Mouse (Mus musculus) spleen, adult 2 months (tissue): ENCODE results near the gene Lins1. TPM values are rescaled to one million over a fixed set of nuclear protein-coding genes. Genes with fewer than 3 reads are reported as not detected.

Experiments used
- DNase-seq, 2 experiments: peaks; one replicate each; pipeline versions ENCODE4 v3.0.0 to v3.0.0-alpha.2; 2012 to 2021; ENCODE audit warnings: low spot score in 2 of 2, low read depth in 1 of 2
- H3K27ac ChIP-seq: fragments of 200-500 bp; 2 replicates; pipeline ENCODE4 v1.5.1; 2012; ENCODE audit warnings: low read length, inconsistent platforms; ENCODE audit not compliant: insufficient read depth
- H3K27me3 ChIP-seq: fragments of 200-500 bp; 2 replicates; pipeline ENCODE4 v1.6.1; 2012; ENCODE audit warnings: mild to moderate bottlenecking, moderate library complexity, low read length, inconsistent platforms; ENCODE audit not compliant: control insufficient read depth, insufficient read depth
- H3K36me3 ChIP-seq: fragments of 200-500 bp; 2 replicates; pipeline ENCODE4 v1.6.1; 2012; ENCODE audit warnings: mild to moderate bottlenecking, low read length, inconsistent platforms; ENCODE audit not compliant: control insufficient read depth, insufficient read depth
- H3K4me1 ChIP-seq: fragments of 200-500 bp; 2 replicates; pipeline ENCODE4 v1.6.1; 2011; ENCODE audit warnings: inconsistent platforms; ENCODE audit not compliant: control insufficient read depth, insufficient read depth, insufficient read length
- H3K4me3 ChIP-seq: fragments of 200-500 bp; 2 replicates; pipeline ENCODE4 v1.5.1; 2011; ENCODE audit warnings: mild to moderate bottlenecking, inconsistent platforms; ENCODE audit not compliant: insufficient read depth, insufficient read length; ENCODE audit errors: extremely low read depth
- CTCF ChIP-seq: fragments of 200-500 bp; IDR thresholded peaks from 2 replicates; pipeline ENCODE4 v1.5.1; 2011; ENCODE audit warnings: mild to moderate bottlenecking, inconsistent platforms; ENCODE audit not compliant: insufficient read depth, insufficient read length, insufficient replicate concordance; ENCODE audit errors: extremely low read depth
- POLR2A ChIP-seq: fragments of 200-500 bp; IDR thresholded peaks from 2 replicates; pipeline ENCODE4 v1.6.1; 2011; ENCODE audit warnings: low read depth, low read length, inconsistent platforms
- WGBS: fragments of 180-500 bp; shearing (Covaris S2); methylation state at CpG from one replicate; pipeline ENCODE4 v1.1.7; 2018; 5-methylcytosine and 5-hydroxymethylcytosine counted together
- polyA plus RNA-seq: library from polyadenylated mRNA; depleted of rRNA; stranded (reverse); fragments of >200 nt; gene quantifications from 2 replicates; pipeline ENCODE4 v1.2.3, GENCODE M21; 2012; rRNA removed

Lins1 gene
- polyA plus RNA-seq, 1 experiment = 2.8 TPM

DNA sequence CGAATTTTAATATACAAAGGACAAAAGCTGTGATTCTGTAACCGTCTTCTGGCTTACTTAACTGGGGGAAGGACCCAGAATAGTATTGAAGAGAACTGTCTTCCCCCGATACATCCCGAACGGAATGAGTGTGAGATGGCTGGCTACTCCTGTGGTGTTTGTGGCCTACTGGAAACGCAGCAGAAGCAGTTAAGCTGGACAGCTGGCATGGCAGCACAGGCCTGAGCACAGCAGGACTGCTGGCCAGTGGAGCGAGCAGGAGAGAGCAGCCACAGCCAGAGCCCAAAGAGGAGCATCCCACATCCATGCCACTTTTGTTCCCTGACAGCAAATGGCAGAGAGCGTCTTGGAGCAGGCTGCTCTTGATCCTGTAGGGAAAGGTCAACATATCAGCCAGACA, 51.7 kb downstream of the Lins1 start:
- 88% methylated on average over 8 of the region's 8 CpGs for WGBS
- H3K4me3 ChIP-seq = no peak overlapping the region
- H3K36me3 ChIP-seq = no peaks in the 10 kb centered on the region
- H3K27me3 ChIP-seq = no peaks in the 10 kb centered on the region
- no peaks in the 10 kb centered on the region for H3K4me1 ChIP-seq
- TF ChIP-seq POLR2A = no peak
- no peak for TF ChIP-seq CTCF
- DNase-seq = no peak
- no peak overlapping the region for H3K27ac ChIP-seq

DNA sequence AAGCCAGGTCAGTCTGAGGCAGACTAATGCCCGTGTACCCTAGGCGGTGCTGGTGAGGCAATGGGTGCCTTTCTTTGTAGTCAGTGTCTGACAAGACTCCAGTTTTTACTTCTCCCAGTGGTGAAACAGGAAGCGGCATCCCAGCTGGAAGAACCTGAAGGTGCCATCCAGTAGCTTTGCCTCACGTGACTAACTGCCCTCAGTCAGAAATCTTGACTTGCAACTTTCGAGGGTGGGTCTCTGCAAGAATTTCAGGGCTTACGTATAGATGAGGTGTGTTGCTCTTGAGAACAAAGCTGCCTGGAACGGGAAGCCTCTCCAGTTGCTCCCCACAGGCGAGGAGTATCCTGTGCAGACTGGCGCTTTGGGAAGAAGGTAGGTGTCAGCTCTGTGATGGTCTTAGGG, 53.7 kb downstream of the Lins1 start, which contains the start of gene Cers3:
Gene Cers3 (plus strand): TSS at position 128 of the 405 bp plus-strand sequence.
- Histone ChIP-seq H3K4me1 (no peaks in the 10 kb centered on the region), H3K27ac (no peak within 1 kb of the TSS), H3K36me3 (no peaks in the 10 kb centered on the region), H3K27me3 (no peaks in the 10 kb centered on the region), H3K4me3 (no peak within 1 kb of the TSS)
- no peak for DNase-seq
- TF ChIP-seq POLR2A = no peak
- TF ChIP-seq CTCF = no peak
- 86% methylated on average over 9 of the region's 9 CpGs for WGBS

DNA sequence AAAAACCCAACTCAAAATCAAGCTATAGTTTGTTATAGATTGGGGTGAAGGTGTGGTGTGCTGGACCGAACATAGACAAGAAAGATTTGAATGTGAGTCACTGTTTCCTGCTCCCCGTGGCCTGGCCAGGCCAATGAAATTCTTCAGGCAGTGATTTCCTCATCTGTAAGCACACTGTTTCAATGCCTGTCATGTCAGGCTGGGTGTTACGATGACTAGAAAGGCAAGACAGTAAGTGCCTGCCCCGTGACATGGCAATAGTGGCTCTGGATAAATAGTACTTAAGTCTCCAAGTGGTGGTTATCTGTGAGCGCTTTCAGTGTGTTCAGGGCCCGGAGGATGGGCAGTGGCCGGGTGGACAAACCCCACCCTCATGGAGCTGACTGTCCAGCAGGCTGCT, 57.3 kb downstream of the Lins1 start:
- Histone ChIP-seq H3K4me3 (no peak overlapping the region), H3K36me3 (no peaks in the 10 kb centered on the region), H3K27ac (no peak overlapping the region), H3K27me3 (no peaks in the 10 kb centered on the region), H3K4me1 (no peaks in the 10 kb centered on the region)
- no peak for DNase-seq
- TF ChIP-seq CTCF (no peak), POLR2A (no peak)
- WGBS = 79% methylated on average over 7 of the region's 7 CpGs

DNA sequence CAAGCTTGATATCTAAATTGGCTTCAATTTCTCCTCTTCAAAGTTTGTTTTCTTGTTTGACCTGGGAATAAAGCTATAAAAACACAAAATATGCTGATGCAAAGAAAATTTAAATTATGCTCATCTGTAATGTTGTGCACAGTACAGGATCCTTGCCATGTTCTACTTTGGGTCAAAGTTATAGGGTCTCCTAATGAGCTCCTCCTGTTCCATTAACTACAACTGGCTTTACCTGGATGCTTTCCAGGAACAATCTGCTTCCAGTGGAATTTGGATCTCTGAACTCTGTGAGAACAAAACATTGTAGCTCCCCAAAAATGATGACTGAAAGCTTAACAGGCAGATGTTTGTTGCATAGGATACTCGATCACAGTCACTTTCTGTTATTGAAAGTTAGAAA, 60.3 kb downstream of the Lins1 start:
- Histone ChIP-seq H3K36me3 (no peaks in the 10 kb centered on the region), H3K27me3 (no peaks in the 10 kb centered on the region), H3K4me3 (no peak overlapping the region), H3K27ac (no peak overlapping the region), H3K4me1 (no peaks in the 10 kb centered on the region)
- DNase-seq = no peak
- TF ChIP-seq CTCF (no peak), POLR2A (no peak)
- WGBS = 73% methylated on average over 1 of the region's 1 CpGs

DNA sequence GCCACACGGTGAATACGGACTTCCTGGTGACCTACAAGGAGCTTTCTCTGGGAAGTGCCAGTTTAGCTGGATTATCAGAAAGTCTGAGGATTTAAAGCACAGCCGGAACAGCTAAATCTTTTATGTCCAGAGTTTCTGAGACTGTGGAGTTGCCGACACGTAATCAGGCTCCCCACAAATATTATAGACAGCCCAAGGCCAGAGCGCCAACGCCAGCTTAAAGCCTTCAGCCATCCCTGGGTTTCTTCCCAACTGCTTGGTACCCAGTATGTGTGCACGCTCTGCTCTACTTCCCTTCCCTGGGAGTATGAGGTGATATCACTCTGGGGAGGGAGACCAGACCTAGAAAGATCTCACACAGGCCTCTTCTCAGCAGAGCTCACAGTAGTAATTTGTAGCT, 64.1 kb downstream of the Lins1 start:
- WGBS = 93% methylated on average over 8 of the region's 8 CpGs
- H3K36me3 ChIP-seq = no peaks in the 10 kb centered on the region
- DNase-seq = no peak
- H3K27ac ChIP-seq = no peak overlapping the region
- H3K27me3 ChIP-seq = no peaks in the 10 kb centered on the region
- no peaks in the 10 kb centered on the region for H3K4me1 ChIP-seq
- no peak overlapping the region for H3K4me3 ChIP-seq
- TF ChIP-seq CTCF = no peak
- no peak for TF ChIP-seq POLR2A

DNA sequence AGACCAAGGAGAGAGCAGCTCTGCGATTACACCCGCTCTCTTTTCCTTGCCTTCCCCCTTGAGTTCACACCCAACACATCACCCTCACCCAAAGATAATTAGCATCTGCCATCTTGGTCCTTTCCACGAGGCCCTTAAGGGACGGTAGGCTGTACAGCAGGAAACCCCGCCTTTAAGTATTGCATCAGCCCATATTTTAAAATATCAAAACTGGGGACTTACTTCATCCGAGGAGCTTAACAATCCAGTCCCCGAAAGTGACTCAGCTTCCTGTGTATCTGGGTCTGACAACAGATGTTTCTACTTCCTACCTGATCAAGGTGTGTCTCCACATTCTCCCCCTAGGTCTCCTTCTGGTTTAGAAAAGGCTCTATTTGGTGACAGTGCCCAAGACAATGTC, 65.9 kb downstream of the Lins1 start:
- H3K36me3 ChIP-seq = no peaks in the 10 kb centered on the region
- TF ChIP-seq POLR2A (no peak), CTCF (no peak)
- WGBS = 57% methylated on average over 7 of the region's 7 CpGs

More for the DNA sequence above, 65.9 kb downstream of the Lins1 start:
- Histone ChIP-seq H3K4me3 (no peak overlapping the region), H3K4me1 (no peaks in the 10 kb centered on the region), H3K27me3 (no peaks in the 10 kb centered on the region), H3K27ac (no peak overlapping the region)
- no peak for DNase-seq

Other genes starting within 250 kb of the Lins1 start
- gene Asb7, start 293 bp upstream of the Lins1 start, polyA plus RNA-seq = 2.3 and 2.6 TPM in 2 replicates
- gene Cers3, start 53.6 kb downstream of the Lins1 start, polyA plus RNA-seq = not detected in 2 replicates
- gene Adamts17, start 149.8 kb downstream of the Lins1 start, polyA plus RNA-seq = 0.29 and 0.34 TPM in 2 replicates